Mouse (Mus musculus): ENCODE measurements around the gene Cep290. TPM values are rescaled to one million over a fixed set of nuclear protein-coding genes. Genes with fewer than 3 reads are reported as not detected.

Gene Cep290
- 5.9 and 6.6 TPM in 2 replicates for polyA plus RNA-seq (2012; rRNA removed)

DNA sequence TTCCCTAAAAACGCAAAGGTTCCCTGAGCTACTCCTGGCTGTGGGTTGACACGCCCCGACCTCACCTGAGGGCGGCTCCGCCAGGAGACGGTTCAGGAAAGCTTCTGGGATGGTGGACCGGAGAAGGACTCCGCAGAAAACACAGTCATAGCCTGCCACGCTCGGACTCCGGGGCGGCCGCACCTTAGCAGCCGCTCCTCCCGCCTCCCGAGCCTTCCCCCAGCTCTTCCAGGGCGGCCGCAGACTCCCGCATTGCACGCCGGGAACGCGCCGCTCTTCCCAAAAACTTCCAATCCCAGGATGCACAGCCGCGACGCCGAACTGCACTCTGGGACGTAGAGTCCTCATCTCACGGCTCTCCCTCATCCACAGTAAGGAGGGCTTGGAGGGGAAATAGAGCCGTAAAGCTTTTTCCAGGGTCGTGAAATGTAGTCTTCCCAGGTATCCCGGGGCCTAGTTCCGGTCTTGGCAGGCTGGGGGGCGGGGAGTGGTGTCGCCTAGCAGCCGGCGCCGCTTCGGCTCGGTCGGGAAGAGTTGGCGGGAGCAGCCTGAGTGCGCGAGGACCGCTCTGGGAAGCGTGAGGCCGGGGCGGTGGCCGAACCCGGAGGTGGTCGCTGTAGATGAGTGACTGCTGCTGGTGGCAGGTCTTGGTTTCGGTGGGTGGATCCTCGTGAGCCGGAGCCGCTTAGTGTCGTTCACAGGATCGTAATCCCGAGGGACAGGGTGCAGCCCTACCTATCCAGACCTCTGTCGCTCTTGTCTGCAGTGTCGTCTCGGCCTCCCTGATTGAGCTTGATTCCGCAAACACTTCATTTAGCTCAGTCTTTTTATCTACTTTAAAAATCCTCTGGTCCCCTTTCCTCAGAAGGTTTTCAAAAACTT is at the start of gene Cep290, which contains the start of gene Tmtc3:
Gene Cep290, plus strand, starts transcription at position 462 of the 882 bp plus-strand sequence.
Gene Tmtc3, minus strand, starts transcription at position 254 of the 882 bp plus-strand sequence.
- TF ChIP-seq POLR2A (IDR thresholded peaks at IDR 0.05; ENCODE audit: control insufficient read depth, low read depth, low read length) (peak; percentile 86), CTCF (IDR thresholded peaks at IDR 0.05; ENCODE audit: control insufficient read depth, insufficient read depth, insufficient replicate concordance, low read depth, low read length) (no peak)
- Histone ChIP-seq H3K4me1 (ENCODE audit: control insufficient read depth, insufficient read depth, low read length) (no peaks in the 10 kb centered on the region), H3K36me3 (ENCODE audit: control insufficient read depth, insufficient read depth, low read length) (no peaks in the 10 kb centered on the region), H3K27me3 (ENCODE audit: control insufficient read depth, insufficient read depth, low read length) (no peaks in the 10 kb centered on the region), H3K4me3 (ENCODE audit: control insufficient read depth, low read depth, low read length) (peak within 1 kb of the TSS; percentile 98), H3K27ac (ENCODE audit: control insufficient read depth, insufficient read depth, low read depth, low read length) (peak within 1 kb of the TSS; percentile 82)

DNA sequence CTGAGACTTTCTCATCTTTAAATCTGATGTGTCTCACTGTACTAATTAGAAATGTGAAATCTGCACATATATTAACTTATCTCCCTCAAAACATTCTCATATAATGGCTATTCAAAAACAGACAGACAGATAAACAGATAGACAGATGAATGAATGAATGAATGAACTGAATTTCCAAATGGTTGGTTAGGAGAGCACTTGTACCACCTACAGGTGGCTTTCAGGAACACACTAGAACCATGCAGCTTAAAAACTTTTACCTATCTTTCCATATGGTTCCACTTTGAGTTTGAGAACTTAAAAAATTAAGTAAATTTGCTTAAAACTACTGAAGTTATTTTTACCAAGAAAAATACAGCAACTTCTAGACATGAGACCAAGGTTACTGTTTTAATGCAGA is 38.0 kb upstream of the Cep290 start:
- no peaks in the 10 kb centered on the region; the same call in 1 of the 2 replicates for H3K36me3 ChIP-seq (ENCODE audit: control insufficient read depth, insufficient read depth, low read length)

GRCm38 (mm10) chr10:100460515-100460914 is 26.8 kb upstream of the Cep290 start:
- Histone ChIP-seq H3K36me3 (ENCODE audit: control insufficient read depth, insufficient read depth, low read length) (no peaks in the 10 kb centered on the region), H3K27me3 (ENCODE audit: control insufficient read depth, insufficient read depth, low read length) (no peaks in the 10 kb centered on the region), H3K4me3 (ENCODE audit: control insufficient read depth, low read depth, low read length) (no peak overlapping the region), H3K4me1 (ENCODE audit: control insufficient read depth, insufficient read depth, low read length) (no peaks in the 10 kb centered on the region), H3K27ac (ENCODE audit: control insufficient read depth, insufficient read depth, low read depth, low read length) (no peak overlapping the region)
- TF ChIP-seq CTCF (IDR thresholded peaks at IDR 0.05; ENCODE audit: control insufficient read depth, insufficient read depth, insufficient replicate concordance, low read depth, low read length) = no peak
- TF ChIP-seq POLR2A (IDR thresholded peaks at IDR 0.05; ENCODE audit: control insufficient read depth, low read depth, low read length) = no peak

More for the DNA sequence above, 38.0 kb upstream of the Cep290 start:
- H3K27me3 ChIP-seq (ENCODE audit: control insufficient read depth, insufficient read depth, low read length) = no peaks in the 10 kb centered on the region
- no peak overlapping the region for H3K4me3 ChIP-seq (ENCODE audit: control insufficient read depth, low read depth, low read length)
- no peaks in the 10 kb centered on the region for H3K4me1 ChIP-seq (ENCODE audit: control insufficient read depth, insufficient read depth, low read length)
- no peak overlapping the region for H3K27ac ChIP-seq (ENCODE audit: control insufficient read depth, insufficient read depth, low read depth, low read length)
- TF ChIP-seq POLR2A (IDR thresholded peaks at IDR 0.05; ENCODE audit: control insufficient read depth, low read depth, low read length) (no peak), CTCF (IDR thresholded peaks at IDR 0.05; ENCODE audit: control insufficient read depth, insufficient read depth, insufficient replicate concordance, low read depth, low read length) (no peak)

- Histone ChIP-seq H3K4me1 (ENCODE audit: control insufficient read depth, insufficient read depth, low read length) (no peaks in the 10 kb centered on the region), H3K27me3 (ENCODE audit: control insufficient read depth, insufficient read depth, low read length) (no peaks in the 10 kb centered on the region), H3K27ac (ENCODE audit: control insufficient read depth, insufficient read depth, low read depth, low read length) (no peak overlapping the region), H3K4me3 (ENCODE audit: control insufficient read depth, low read depth, low read length) (no peak overlapping the region), H3K36me3 (ENCODE audit: control insufficient read depth, insufficient read depth, low read length) (peaks cover 3% of the 10 kb centered on the region)
- no peak for TF ChIP-seq CTCF (IDR thresholded peaks at IDR 0.05; ENCODE audit: control insufficient read depth, insufficient read depth, insufficient replicate concordance, low read depth, low read length)
- TF ChIP-seq POLR2A (IDR thresholded peaks at IDR 0.05; ENCODE audit: control insufficient read depth, low read depth, low read length) = no peak
Observed at GRCm38 (mm10) chr10:100475040-100475439, 12.3 kb upstream of the Cep290 start.

DNA sequence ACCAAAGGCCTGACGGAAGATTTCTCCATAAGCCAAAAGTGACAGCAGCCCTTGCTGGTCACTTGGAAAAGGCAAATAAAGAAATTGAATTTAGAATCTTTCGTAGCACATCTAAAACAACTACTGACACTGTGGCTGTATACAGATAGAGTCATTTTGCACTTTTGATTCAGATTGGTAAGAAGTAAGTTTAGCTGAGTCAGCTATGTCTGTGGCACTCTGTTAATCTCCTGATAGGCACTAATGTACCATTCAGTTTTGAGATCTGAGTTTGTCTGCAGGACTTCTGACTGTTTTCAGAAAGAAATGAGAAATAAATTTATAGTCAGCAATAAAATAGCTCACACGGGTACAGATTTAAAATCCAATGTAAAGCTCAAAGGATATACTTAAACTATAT is 7.8 kb upstream of the Cep290 start:
- no peak for TF ChIP-seq CTCF (IDR thresholded peaks at IDR 0.05; ENCODE audit: control insufficient read depth, insufficient read depth, insufficient replicate concordance, low read depth, low read length)
- no peak for TF ChIP-seq POLR2A (IDR thresholded peaks at IDR 0.05; ENCODE audit: control insufficient read depth, low read depth, low read length)
- peaks cover 2% of the 10 kb centered on the region; the same call in 1 of the 2 replicates for H3K36me3 ChIP-seq (ENCODE audit: control insufficient read depth, insufficient read depth, low read length)
- H3K4me1 ChIP-seq (ENCODE audit: control insufficient read depth, insufficient read depth, low read length) = no peaks in the 10 kb centered on the region
- no peaks in the 10 kb centered on the region for H3K27me3 ChIP-seq (ENCODE audit: control insufficient read depth, insufficient read depth, low read length)
- H3K4me3 ChIP-seq (ENCODE audit: control insufficient read depth, low read depth, low read length) = no peak overlapping the region
- no peak overlapping the region for H3K27ac ChIP-seq (ENCODE audit: control insufficient read depth, insufficient read depth, low read depth, low read length)

GRCm38 (mm10) chr10:100486701-100487096 is 659 bp upstream of the Cep290 start:
- peak overlapping the region; percentile 98 for H3K4me3 ChIP-seq (ENCODE audit: control insufficient read depth, low read depth, low read length)
- no peak for TF ChIP-seq POLR2A (IDR thresholded peaks at IDR 0.05; ENCODE audit: control insufficient read depth, low read depth, low read length)
- no peaks in the 10 kb centered on the region for H3K36me3 ChIP-seq (ENCODE audit: control insufficient read depth, insufficient read depth, low read length)
- H3K4me1 ChIP-seq (ENCODE audit: control insufficient read depth, insufficient read depth, low read length) = no peaks in the 10 kb centered on the region
- peak overlapping the region; percentile 82 for H3K27ac ChIP-seq (ENCODE audit: control insufficient read depth, insufficient read depth, low read depth, low read length)
- no peaks in the 10 kb centered on the region for H3K27me3 ChIP-seq (ENCODE audit: control insufficient read depth, insufficient read depth, low read length)

- no peak overlapping the region for H3K4me3 ChIP-seq (ENCODE audit: control insufficient read depth, low read depth, low read length)
- TF ChIP-seq CTCF (IDR thresholded peaks at IDR 0.05; ENCODE audit: control insufficient read depth, insufficient read depth, insufficient replicate concordance, low read depth, low read length) (no peak), POLR2A (IDR thresholded peaks at IDR 0.05; ENCODE audit: control insufficient read depth, low read depth, low read length) (no peak)
- no peaks in the 10 kb centered on the region for H3K4me1 ChIP-seq (ENCODE audit: control insufficient read depth, insufficient read depth, low read length)
- H3K36me3 ChIP-seq (ENCODE audit: control insufficient read depth, insufficient read depth, low read length) = peaks cover 2% of the 10 kb centered on the region; the same call in 1 of the 2 replicates
- no peak overlapping the region for H3K27ac ChIP-seq (ENCODE audit: control insufficient read depth, insufficient read depth, low read depth, low read length)
- no peaks in the 10 kb centered on the region for H3K27me3 ChIP-seq (ENCODE audit: control insufficient read depth, insufficient read depth, low read length)
Observed at GRCm38 (mm10) chr10:100491916-100492315, 4.6 kb downstream of the Cep290 start.
